Mouse (Mus musculus): ENCODE measurements around the gene B3galt2.

- TF ChIP-seq MAX (IDR thresholded peaks at IDR 0.05; ENCODE audit: low read depth) (no peak), POLR2A (IDR thresholded peaks at IDR 0.05; ENCODE audit: insufficient read length, low read depth) (no peak), MYOD1 (IDR thresholded peaks at IDR 0.05; ENCODE audit: control insufficient read depth in 1 of 3, insufficient read length in 2 of 3, low read depth in 2 of 3) (peak in 1 of 3 experiments; percentile 3), REST (IDR thresholded peaks at IDR 0.05; ENCODE audit: insufficient read depth, insufficient read length) (no peak), E2F4 (IDR thresholded peaks at IDR 0.05; ENCODE audit: insufficient read depth) (no peak), POLR2AphosphoS2 (IDR thresholded peaks at IDR 0.05; ENCODE audit: insufficient read length, low read depth) (no peak)
Measured at GRCm38 (mm10) chr1:143640650-143641407, at the start of gene B3galt2.
